Mouse (Mus musculus) hindbrain, postnatal 0 days (tissue): ENCODE measurements at regions not wholly inside any gene's neighbourhood (a gene's known extent, or its start where the extent isn't known, plus 50 kb on each side); places are given as distances from the start of the nearest gene placed in this dataset.

Experiments
- ATAC-seq: fragments of 200-750 bp; cut with Nextera tagmentation; 2 replicates; pipeline ENCODE4 v1.8.0; 2017; ENCODE audit warnings: mild to moderate bottlenecking, moderate TSS enrichment, moderate library complexity
- DNase-seq: peaks from one replicate; pipeline ENCODE4 v3.0.0-alpha.2; 2015; ENCODE audit warnings: low spot score
- H3K27ac ChIP-seq: fragments of 300-500 bp; sonication (generic); 2 replicates; pipeline ENCODE4 v1.5.1; 2014; ENCODE audit warnings: mild to moderate bottlenecking
- H3K27me3 ChIP-seq: fragments of 300-500 bp; sonication (generic); 2 replicates; pipeline ENCODE4 v1.6.1; 2014; ENCODE audit warnings: low read length, mixed read lengths; ENCODE audit not compliant: insufficient read depth
- H3K36me3 ChIP-seq: fragments of 300-500 bp; sonication (generic); 2 replicates; pipeline ENCODE4 v1.6.1; 2014; ENCODE audit warnings: low read length, mixed read lengths; ENCODE audit not compliant: insufficient read depth
- H3K4me1 ChIP-seq: fragments of 300-500 bp; sonication (generic); 2 replicates; pipeline ENCODE4 v1.6.1; 2014; ENCODE audit warnings: antibody characterized with exemption, low read length, mixed read lengths; ENCODE audit not compliant: insufficient read depth
- H3K4me2 ChIP-seq: fragments of 300-500 bp; sonication (generic); 2 replicates; pipeline ENCODE4 v1.6.1; 2014; ENCODE audit warnings: low read depth, mild to moderate bottlenecking, low read length, moderate library complexity, mixed read lengths
- H3K4me3 ChIP-seq: fragments of 300-500 bp; sonication (generic); 2 replicates; pipeline ENCODE4 v1.5.1; 2014; ENCODE audit warnings: low read length
- H3K9ac ChIP-seq: fragments of 300-500 bp; sonication (generic); replicated peaks from 2 replicates; pipeline ENCODE4 v1.6.1; 2014; ENCODE audit warnings: mild to moderate bottlenecking, low read length, moderate library complexity, mixed read lengths
- H3K9me3 ChIP-seq: fragments of 300-500 bp; sonication (generic); 2 replicates; pipeline ENCODE4 v1.6.1; 2016; ENCODE audit warnings: low read length, mixed read lengths
- CTCF ChIP-seq: IDR thresholded peaks from 2 replicates; pipeline ENCODE4 v1.5.1; 2016; ENCODE audit warnings: antibody characterized with exemption, control low read depth, low read depth
- WGBS: fragments of 180-500 bp; shearing (Covaris S2); extraction: QIAGEN DNeasy Blood & Tissue Kit; methylation state at CpG from one replicate; pipeline ENCODE4 v1.1.7; 2014; 5-methylcytosine and 5-hydroxymethylcytosine counted together

DNA sequence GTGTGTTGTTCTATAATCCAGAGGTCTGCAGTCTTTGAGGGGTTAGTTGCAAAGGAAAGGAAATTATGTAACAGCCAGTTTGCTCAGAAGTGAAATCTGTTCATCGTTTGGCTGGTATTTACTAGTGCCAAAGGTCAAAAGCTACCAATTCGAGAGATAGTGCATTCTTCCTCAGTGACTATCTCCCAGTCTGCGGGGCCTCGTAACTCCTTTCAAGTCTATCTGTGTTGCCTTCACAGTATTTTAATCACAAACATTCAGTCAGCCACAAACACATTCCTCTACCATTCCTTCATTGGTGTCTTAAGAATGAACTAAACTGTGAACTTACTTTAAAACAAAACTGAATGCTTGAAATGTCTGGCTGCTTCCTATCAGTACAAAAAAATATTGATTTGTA, 2162.2 kb downstream of the 9330182O14Rik start:
- Histone ChIP-seq H3K9ac (no peak overlapping the region), H3K4me3 (no peak overlapping the region), H3K27me3 (no peaks in the 10 kb centered on the region), H3K4me2 (no peak overlapping the region), H3K4me1 (no peaks in the 10 kb centered on the region), H3K9me3 (no peaks in the 10 kb centered on the region), H3K27ac (no peak overlapping the region), H3K36me3 (no peaks in the 10 kb centered on the region)
- no peak for TF ChIP-seq CTCF
- DNase-seq, result no peak
- WGBS, result 73% methylated on average over 4 of the region's 4 CpGs
- ATAC-seq, result no peak

- H3K9me3 ChIP-seq, result no peaks in the 10 kb centered on the region
Observed at GRCm38 (mm10) chr15:42297430-42297829, 2163.3 kb downstream of the 9330182O14Rik start.

GRCm38 (mm10) chr15:42301956-42302355, 2167.8 kb downstream of the 9330182O14Rik start:
- no peaks in the 10 kb centered on the region for H3K4me1 ChIP-seq
- no peak overlapping the region for H3K27ac ChIP-seq
- no peaks in the 10 kb centered on the region for H3K36me3 ChIP-seq
- H3K9me3 ChIP-seq, result no peaks in the 10 kb centered on the region
- ATAC-seq, result no peak
- DNase-seq, result no peak
- no peak overlapping the region for H3K4me3 ChIP-seq
- no peaks in the 10 kb centered on the region for H3K27me3 ChIP-seq
- no peak for TF ChIP-seq CTCF
- WGBS, result 92% methylated on average over 1 of the region's 1 CpGs
- H3K9ac ChIP-seq, result no peak overlapping the region
- H3K4me2 ChIP-seq, result no peak overlapping the region

More at GRCm38 (mm10) chr15:42297430-42297829, 2163.3 kb downstream of the 9330182O14Rik start:
- H3K27me3 ChIP-seq, result no peaks in the 10 kb centered on the region
- H3K9ac ChIP-seq, result no peak overlapping the region
- no peak overlapping the region for H3K4me3 ChIP-seq
- H3K4me1 ChIP-seq, result no peaks in the 10 kb centered on the region
- no peak overlapping the region for H3K4me2 ChIP-seq
- H3K27ac ChIP-seq, result no peak overlapping the region
- no peak for TF ChIP-seq CTCF
- H3K36me3 ChIP-seq, result no peaks in the 10 kb centered on the region
- DNase-seq (no peak), ATAC-seq (no peak)

- Histone ChIP-seq H3K27ac (no peak overlapping the region), H3K4me2 (no peak overlapping the region), H3K27me3 (no peaks in the 10 kb centered on the region), H3K4me3 (no peak overlapping the region), H3K9ac (no peak overlapping the region), H3K9me3 (no peaks in the 10 kb centered on the region), H3K4me1 (no peaks in the 10 kb centered on the region), H3K36me3 (no peaks in the 10 kb centered on the region)
- DNase-seq (no peak), ATAC-seq (no peak)
- no peak for TF ChIP-seq CTCF
- 67% methylated on average over 3 of the region's 3 CpGs for WGBS
Observed at GRCm38 (mm10) chr15:42304097-42304496, 2169.9 kb downstream of the 9330182O14Rik start.

- Histone ChIP-seq H3K27ac (no peak overlapping the region), H3K4me3 (no peak overlapping the region), H3K27me3 (no peaks in the 10 kb centered on the region), H3K4me2 (no peak overlapping the region), H3K9ac (no peak overlapping the region), H3K36me3 (no peaks in the 10 kb centered on the region), H3K9me3 (no peaks in the 10 kb centered on the region), H3K4me1 (no peaks in the 10 kb centered on the region)
- ATAC-seq (peak; percentile 70), DNase-seq (peak; percentile 68)
- no peak for TF ChIP-seq CTCF
- 40% methylated on average over 5 of the region's 5 CpGs for WGBS
Observed at GRCm38 (mm10) chr15:42309586-42309985, 2175.4 kb downstream of the 9330182O14Rik start.

- Histone ChIP-seq H3K27me3 (no peaks in the 10 kb centered on the region), H3K9ac (no peak overlapping the region), H3K4me2 (no peak overlapping the region), H3K4me3 (no peak overlapping the region), H3K36me3 (no peaks in the 10 kb centered on the region), H3K9me3 (no peaks in the 10 kb centered on the region), H3K27ac (no peak overlapping the region), H3K4me1 (no peaks in the 10 kb centered on the region)
- WGBS, result 71% methylated on average over 4 of the region's 4 CpGs
- ATAC-seq (no peak), DNase-seq (no peak)
- no peak for TF ChIP-seq CTCF
Observed at GRCm38 (mm10) chr15:42311166-42311565, 2177.0 kb downstream of the 9330182O14Rik start.

- peak; percentile 55; the same call in 1 of the 2 replicates for ATAC-seq
- Histone ChIP-seq H3K9me3 (no peaks in the 10 kb centered on the region), H3K27me3 (no peaks in the 10 kb centered on the region), H3K36me3 (no peaks in the 10 kb centered on the region), H3K9ac (no peak overlapping the region), H3K4me1 (0 out of 2 replicates have a peak, but pooled peaks cover 7% of the 10 kb centered on the region), H3K4me2 (no peak overlapping the region), H3K27ac (no peak overlapping the region), H3K4me3 (no peak overlapping the region)
- 33% methylated on average over 1 of the region's 1 CpGs for WGBS
- DNase-seq, result peak; percentile 41
- no peak for TF ChIP-seq CTCF
Observed at GRCm38 (mm10) chr15:42320349-42320748, 2186.2 kb downstream of the 9330182O14Rik start.
